Mouse (Mus musculus) neural tube, embryonic 15.5 days (tissue): ENCODE results near the gene Sptb. TPM values are rescaled to one million over a fixed set of nuclear protein-coding genes. Genes with fewer than 3 reads are reported as not detected.

Source experiments
- ATAC-seq: fragments of 200-750 bp; cut with Nextera tagmentation; 2 replicates; pipeline ENCODE4 v1.8.0; 2017; ENCODE audit warnings: mild to moderate bottlenecking, moderate TSS enrichment, moderate library complexity; ENCODE audit not compliant: low FRiP score
- H3K27ac ChIP-seq: fragments of 300-500 bp; sonication (generic); replicated peaks from 2 replicates; pipeline ENCODE4 v1.5.1; 2015; ENCODE audit warnings: mild to moderate bottlenecking, inconsistent platforms
- H3K27me3 ChIP-seq: fragments of 300-500 bp; sonication (generic); replicated peaks from 2 replicates; pipeline ENCODE4 v1.6.1; 2015; ENCODE audit warnings: inconsistent platforms
- H3K36me3 ChIP-seq: fragments of 300-500 bp; sonication (generic); 2 replicates; pipeline ENCODE4 v1.6.1; 2015; ENCODE audit warnings: inconsistent platforms
- H3K4me1 ChIP-seq: fragments of 300-500 bp; sonication (generic); 2 replicates; pipeline ENCODE4 v1.6.1; 2015; ENCODE audit warnings: inconsistent platforms
- H3K4me2 ChIP-seq: fragments of 300-500 bp; sonication (generic); 2 replicates; pipeline ENCODE4 v1.6.1; 2015; ENCODE audit warnings: inconsistent platforms, mild to moderate bottlenecking, moderate library complexity
- H3K4me3 ChIP-seq: fragments of 300-500 bp; sonication (generic); replicated peaks from 2 replicates; pipeline ENCODE4 v1.5.1; 2015; ENCODE audit warnings: mild to moderate bottlenecking, inconsistent platforms
- H3K9ac ChIP-seq: fragments of 300-500 bp; sonication (generic); replicated peaks from 2 replicates; pipeline ENCODE4 v1.6.1; 2015; ENCODE audit warnings: mild to moderate bottlenecking, inconsistent platforms
- H3K9me3 ChIP-seq: fragments of 300-500 bp; sonication (generic); replicated peaks from 2 replicates; pipeline ENCODE4 v1.6.1; 2016; ENCODE audit warnings: inconsistent platforms
- WGBS: fragments of 180-500 bp; shearing (Covaris S2); methylation state at CpG from one replicate; pipeline ENCODE4 v1.1.7; 2015; ENCODE audit warnings: mixed read lengths; 5-methylcytosine and 5-hydroxymethylcytosine counted together
- polyA plus RNA-seq: library from polyadenylated mRNA; unstranded; fragments of >200 nt; fragmentation: Nextera tagmentation; extraction: Ambion mirVana; gene quantifications from 2 replicates; pipeline ENCODE4 v1.2.1, GENCODE M21; 2015

Sptb gene
- polyA plus RNA-seq, 1 experiment from 2014 or later = 7.3 TPM

DNA sequence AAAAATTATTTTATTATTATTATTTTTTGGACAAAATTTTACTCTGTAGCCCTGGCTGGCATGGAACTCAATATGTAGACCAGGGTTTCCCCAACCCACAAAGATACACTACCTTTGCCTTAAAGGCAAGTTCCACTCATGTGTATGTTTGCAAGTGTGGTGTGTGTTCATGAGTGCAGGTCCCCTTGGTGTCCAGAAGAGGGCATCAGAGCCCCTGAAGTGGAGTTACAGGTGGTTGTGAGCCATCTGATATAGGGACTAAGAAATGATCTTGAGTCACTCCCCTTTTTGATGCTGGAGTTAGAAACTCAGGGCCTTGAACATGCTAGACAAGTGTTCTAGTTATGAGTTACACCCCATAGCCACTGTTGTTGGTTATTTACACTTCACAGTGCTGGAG is 125.3 kb downstream of the Sptb start:
- no peaks in the 10 kb centered on the region for H3K36me3 ChIP-seq
- H3K9me3 ChIP-seq = no peaks in the 10 kb centered on the region
- no peak for ATAC-seq
- H3K4me2 ChIP-seq = no peak overlapping the region
- H3K4me3 ChIP-seq = no peak overlapping the region
- no peaks in the 10 kb centered on the region for H3K27me3 ChIP-seq
- H3K27ac ChIP-seq = no peak overlapping the region
- H3K4me1 ChIP-seq = peaks cover 8% of the 10 kb centered on the region
- no peak overlapping the region for H3K9ac ChIP-seq

- Histone ChIP-seq H3K27me3 (no peaks in the 10 kb centered on the region), H3K9ac (no peak overlapping the region), H3K4me3 (no peak overlapping the region), H3K4me2 (no peak overlapping the region), H3K4me1 (peaks cover 8% of the 10 kb centered on the region), H3K9me3 (no peaks in the 10 kb centered on the region), H3K36me3 (no peaks in the 10 kb centered on the region), H3K27ac (no peak overlapping the region)
- ATAC-seq = no peak
- 91% methylated on average over 7 of the region's 7 CpGs for WGBS
These were observed 126.9 kb downstream of the Sptb start for GRCm38 (mm10) chr12:76583454-76583853.

DNA sequence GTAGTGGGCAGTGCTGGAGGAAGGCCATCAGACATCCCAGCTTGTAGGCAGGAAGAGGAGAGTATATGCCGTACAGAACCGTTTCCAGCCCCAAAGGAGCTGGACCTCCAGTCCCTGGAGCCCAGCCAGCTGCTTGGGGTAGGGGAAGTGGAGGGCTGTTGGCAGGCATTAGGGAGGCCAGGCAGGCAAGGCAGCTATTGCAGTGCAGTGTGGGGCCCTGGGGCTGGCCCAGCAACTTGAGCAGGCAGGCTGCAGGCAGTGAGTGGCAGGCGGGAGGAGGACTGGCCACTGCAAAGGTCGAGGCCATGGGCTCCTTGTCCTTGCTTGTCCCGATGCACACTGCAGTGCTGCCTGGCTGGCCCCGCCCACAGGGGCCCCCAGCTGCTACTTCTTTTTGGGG is 127.5 kb downstream of the Sptb start:
- ATAC-seq = peak; percentile 53; the same call in 1 of the 2 replicates
- Histone ChIP-seq H3K9me3 (no peaks in the 10 kb centered on the region), H3K27me3 (no peaks in the 10 kb centered on the region), H3K27ac (no peak overlapping the region), H3K9ac (no peak overlapping the region), H3K4me3 (no peak overlapping the region), H3K4me2 (no peak overlapping the region), H3K36me3 (no peaks in the 10 kb centered on the region), H3K4me1 (peaks cover 8% of the 10 kb centered on the region)
- 18% methylated on average over 6 of the region's 6 CpGs for WGBS

GRCm38 (mm10) chr12:76582139-76582538 is 128.2 kb downstream of the Sptb start:
- 66% methylated on average over 3 of the region's 3 CpGs for WGBS
- ATAC-seq = no peak

DNA sequence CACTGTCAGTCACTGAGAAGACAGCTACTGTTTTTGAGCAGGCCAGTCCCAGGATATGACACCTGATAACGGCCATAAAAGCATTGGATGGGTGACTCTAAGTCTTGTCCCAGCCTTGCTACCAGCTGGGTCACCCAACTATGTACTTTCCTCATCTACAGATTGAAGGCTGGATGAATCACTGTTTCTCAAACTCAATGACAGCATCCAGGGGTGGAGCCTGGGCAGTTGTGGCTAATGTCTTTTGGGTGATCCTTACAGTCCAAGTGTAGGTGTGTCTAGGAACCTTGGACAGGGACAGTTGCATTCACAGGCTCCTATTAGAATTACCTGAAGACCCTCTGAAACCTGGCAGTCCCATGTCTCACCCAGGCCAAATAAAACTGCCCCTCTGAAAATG is 130.5 kb downstream of the Sptb start:
- no peak for ATAC-seq
- no peaks in the 10 kb centered on the region for H3K9me3 ChIP-seq
- WGBS = 86% methylated on average over 1 of the region's 1 CpGs

More at GRCm38 (mm10) chr12:76582139-76582538, 128.2 kb downstream of the Sptb start:
- H3K27ac ChIP-seq = no peak overlapping the region
- no peak overlapping the region for H3K4me3 ChIP-seq
- no peaks in the 10 kb centered on the region for H3K9me3 ChIP-seq
- peaks cover 8% of the 10 kb centered on the region for H3K4me1 ChIP-seq
- no peaks in the 10 kb centered on the region for H3K36me3 ChIP-seq
- no peak overlapping the region for H3K4me2 ChIP-seq
- H3K27me3 ChIP-seq = no peaks in the 10 kb centered on the region
- no peak overlapping the region for H3K9ac ChIP-seq

DNA sequence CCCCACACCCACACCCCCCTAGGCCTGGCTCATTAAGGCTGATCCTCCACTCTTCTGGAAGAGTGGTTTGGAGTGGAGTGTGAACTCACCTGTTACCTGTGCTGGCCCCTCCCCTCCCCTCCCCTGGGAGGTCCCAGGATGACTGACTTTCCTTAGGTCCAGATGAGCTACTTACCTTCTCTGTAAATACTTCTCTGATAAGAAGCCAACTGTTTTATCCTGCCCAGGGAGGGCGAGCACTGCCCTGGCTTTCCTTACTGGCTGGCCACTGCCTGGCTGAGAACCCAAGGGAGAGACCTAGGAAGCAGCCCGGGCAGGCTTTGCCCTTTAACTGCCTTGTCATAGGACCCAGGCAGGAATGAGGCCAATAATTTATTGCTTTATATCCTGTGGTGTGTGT is 131.9 kb downstream of the Sptb start:
- H3K4me2 ChIP-seq = no peak overlapping the region
- whole genome bisulfite sequencing = 76% methylated on average over 2 of the region's 2 CpGs
- no peak overlapping the region for H3K4me3 ChIP-seq

More for the DNA sequence above, 130.5 kb downstream of the Sptb start:
- no peak overlapping the region for H3K9ac ChIP-seq
- H3K27me3 ChIP-seq = no peaks in the 10 kb centered on the region
- H3K36me3 ChIP-seq = no peaks in the 10 kb centered on the region
- H3K4me3 ChIP-seq = no peak overlapping the region
- H3K27ac ChIP-seq = no peak overlapping the region
- peaks cover 8% of the 10 kb centered on the region for H3K4me1 ChIP-seq
- no peak overlapping the region for H3K4me2 ChIP-seq

GRCm38 (mm10) chr12:76577858-76578257 is 132.5 kb downstream of the Sptb start:
- 95% methylated on average over 16 of the region's 16 CpGs for WGBS
- H3K27ac ChIP-seq = no peak overlapping the region
- no peak overlapping the region for H3K4me3 ChIP-seq
- H3K4me2 ChIP-seq = no peak overlapping the region
- no peaks in the 10 kb centered on the region for H3K9me3 ChIP-seq
- H3K27me3 ChIP-seq = no peaks in the 10 kb centered on the region
- no peak overlapping the region for H3K9ac ChIP-seq
- peaks cover 4% of the 10 kb centered on the region for H3K4me1 ChIP-seq
- no peaks in the 10 kb centered on the region for H3K36me3 ChIP-seq
- no peak for ATAC-seq

More for the DNA sequence above, 131.9 kb downstream of the Sptb start:
- no peak for ATAC-seq
- Histone ChIP-seq H3K27ac (no peak overlapping the region), H3K9me3 (no peaks in the 10 kb centered on the region), H3K9ac (no peak overlapping the region), H3K36me3 (no peaks in the 10 kb centered on the region), H3K4me1 (peaks cover 8% of the 10 kb centered on the region), H3K27me3 (no peaks in the 10 kb centered on the region)

GRCm38 (mm10) chr12:76576806-76577205 is 133.5 kb downstream of the Sptb start:
- ATAC-seq = no peak

GRCm38 (mm10) chr12:76576061-76576460 is 134.3 kb downstream of the Sptb start:
- Histone ChIP-seq H3K36me3 (no peaks in the 10 kb centered on the region), H3K27ac (no peak overlapping the region), H3K27me3 (no peaks in the 10 kb centered on the region), H3K9me3 (no peaks in the 10 kb centered on the region), H3K4me1 (no peaks in the 10 kb centered on the region), H3K4me2 (no peak overlapping the region), H3K4me3 (no peak overlapping the region), H3K9ac (no peak overlapping the region)
- no peak for ATAC-seq
- 92% methylated on average over 9 of the region's 9 CpGs for WGBS

More at GRCm38 (mm10) chr12:76576806-76577205, 133.5 kb downstream of the Sptb start:
- no peaks in the 10 kb centered on the region for H3K36me3 ChIP-seq
- no peaks in the 10 kb centered on the region for H3K9me3 ChIP-seq
- H3K4me3 ChIP-seq = no peak overlapping the region
- no peak overlapping the region for H3K4me2 ChIP-seq
- H3K9ac ChIP-seq = no peak overlapping the region
- no peak overlapping the region for H3K27ac ChIP-seq
- H3K4me1 ChIP-seq = no peaks in the 10 kb centered on the region
- 93% methylated on average over 8 of the region's 8 CpGs for WGBS
- H3K27me3 ChIP-seq = no peaks in the 10 kb centered on the region

DNA sequence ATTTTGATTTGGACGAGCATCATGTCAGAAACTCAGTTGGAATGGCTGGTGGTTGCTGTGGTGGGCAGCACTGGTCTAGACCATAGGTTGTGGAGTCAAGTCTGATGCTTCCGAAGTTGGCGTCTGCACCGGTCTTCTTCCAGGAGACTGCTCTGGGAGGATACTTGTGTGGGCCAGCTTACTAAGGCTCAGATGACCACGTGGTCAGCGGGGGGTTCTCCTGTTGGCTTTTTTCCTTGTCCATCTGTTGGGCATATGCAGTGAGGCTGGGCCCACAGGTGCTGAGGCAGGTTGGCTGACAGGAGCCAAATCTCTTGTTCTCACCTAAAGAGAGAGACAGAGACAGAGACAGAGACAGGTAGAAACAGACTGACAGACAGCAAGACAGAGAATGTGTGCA is 135.5 kb downstream of the Sptb start:
- H3K36me3 ChIP-seq = no peaks in the 10 kb centered on the region

GRCm38 (mm10) chr12:76573381-76573780 is 137.0 kb downstream of the Sptb start:
- no peaks in the 10 kb centered on the region for H3K9me3 ChIP-seq
- no peaks in the 10 kb centered on the region for H3K27me3 ChIP-seq
- H3K4me3 ChIP-seq = no peak overlapping the region
- no peak overlapping the region for H3K27ac ChIP-seq
- H3K9ac ChIP-seq = no peak overlapping the region
- H3K4me2 ChIP-seq = no peak overlapping the region
- no peak for ATAC-seq
- no peaks in the 10 kb centered on the region for H3K4me1 ChIP-seq
- H3K36me3 ChIP-seq = no peaks in the 10 kb centered on the region
- WGBS = 95% methylated on average over 6 of the region's 6 CpGs

More for the DNA sequence above, 135.5 kb downstream of the Sptb start:
- WGBS = 95% methylated on average over 6 of the region's 6 CpGs
- Histone ChIP-seq H3K9ac (no peak overlapping the region), H3K27me3 (no peaks in the 10 kb centered on the region), H3K27ac (no peak overlapping the region), H3K9me3 (no peaks in the 10 kb centered on the region), H3K4me2 (no peak overlapping the region), H3K4me3 (no peak overlapping the region), H3K4me1 (no peaks in the 10 kb centered on the region)
- no peak for ATAC-seq

DNA sequence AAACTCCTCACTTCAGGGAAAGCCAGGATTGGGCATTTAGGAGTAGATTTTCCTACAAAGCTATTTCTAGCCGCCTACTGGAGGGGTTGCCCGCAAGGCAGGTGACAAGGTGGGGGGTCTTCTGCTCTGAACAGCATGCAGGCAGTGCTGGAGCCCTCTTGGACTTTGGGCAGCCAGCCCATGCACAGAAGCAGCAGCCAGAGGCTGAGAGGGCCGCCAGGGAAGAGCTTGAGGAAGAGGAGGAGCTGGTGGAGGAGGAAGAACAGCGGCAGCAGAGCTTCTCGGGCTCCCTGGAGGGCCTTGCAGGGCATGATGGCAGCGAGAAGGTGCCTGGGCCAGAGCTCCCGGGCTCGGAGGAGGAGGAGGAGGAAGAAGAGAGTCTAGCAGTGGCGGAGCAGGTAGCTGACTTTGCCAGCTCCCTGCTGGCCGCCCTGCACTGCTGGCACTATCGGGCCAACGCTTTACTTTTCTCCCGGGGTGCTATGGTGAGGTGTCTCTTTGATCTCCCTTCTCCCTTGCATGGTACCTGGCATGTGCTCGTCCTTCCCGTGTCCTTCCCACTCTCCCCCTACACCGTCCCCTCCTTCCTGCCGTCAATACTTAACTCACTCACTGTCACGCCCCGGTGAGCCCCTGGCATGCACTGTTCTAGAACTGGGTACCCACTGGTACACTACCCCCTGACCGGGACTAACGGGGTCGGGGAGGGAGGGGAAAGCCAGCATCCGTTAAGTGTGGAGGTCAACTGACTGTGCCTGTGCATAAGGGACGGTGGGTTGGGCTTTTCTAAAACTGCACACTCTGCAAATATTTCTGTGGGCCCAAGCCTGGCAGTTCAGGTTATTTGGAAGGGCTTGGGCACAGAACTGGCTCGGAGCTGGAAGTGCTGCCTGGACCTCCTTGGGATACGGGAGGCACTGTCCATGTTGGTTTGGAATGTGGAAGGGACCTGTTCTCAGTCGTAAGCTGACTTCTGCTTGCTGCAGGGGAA is 137.8 kb downstream of the Sptb start:
- 83% methylated on average over 27 of the region's 27 CpGs for WGBS
- ATAC-seq = no peak

More for the DNA sequence above, 137.8 kb downstream of the Sptb start:
- H3K9me3 ChIP-seq = no peaks in the 10 kb centered on the region
- no peak overlapping the region for H3K4me2 ChIP-seq
- no peak overlapping the region for H3K4me3 ChIP-seq
- no peaks in the 10 kb centered on the region for H3K27me3 ChIP-seq
- no peak overlapping the region for H3K27ac ChIP-seq
- H3K36me3 ChIP-seq = no peaks in the 10 kb centered on the region
- no peak overlapping the region for H3K9ac ChIP-seq
- no peaks in the 10 kb centered on the region for H3K4me1 ChIP-seq
